Mouse (Mus musculus): ENCODE data around the gene Tmub1.

- TF ChIP-seq CTCF (IDR thresholded peaks at IDR 0.05; ENCODE audit: insufficient read depth, low read length) (no peak), POLR2A (IDR thresholded peaks at IDR 0.05; ENCODE audit: borderline replicate concordance, extremely low read depth, low read depth, low read length) (0 out of 2 replicates have a peak, but pooled peaks have one; percentile 29)
Measured at GRCm38 (mm10) chr5:24447624-24448298, at the start of gene Tmub1.

All from lung, adult 2 months (tissue).